Mouse (Mus musculus) mouse trophoblast stem cell (cell line): ENCODE data around the gene Prune1.

ENCODE experiments used
- in situ Hi-C, 2 experiments: fragments of 300-500 bp; cut with MseI, MboI; formaldehyde crosslinking; loops; 2 replicates in 1 of 2; 3 replicates in 1 of 2; pipeline ENCODE4 v1.15.1; 2025

Prune1 gene

GRCm38 (mm10) chr3:95239022-95239421 lies 42.9 kb downstream of the Prune1 start:
- in situ Hi-C loops: no loop called here

GRCm38 (mm10) chr3:95237541-95238099 lies 44.3 kb downstream of the Prune1 start:
- in situ Hi-C loops: no loop called here

GRCm38 (mm10) chr3:95235386-95236301 lies 46.2 kb downstream of the Prune1 start:
- in situ Hi-C loops: no loop called here

- in situ Hi-C loops: no loop called here
Measured at GRCm38 (mm10) chr3:95233303-95233980, 48.4 kb downstream of the Prune1 start.

- in situ Hi-C loops: no loop called here
Measured at GRCm38 (mm10) chr3:95232771-95233170, 49.1 kb downstream of the Prune1 start.

GRCm38 (mm10) chr3:95231298-95232221 lies 50.3 kb downstream of the Prune1 start, which contains the start of gene Mllt11:
Gene Mllt11 (minus strand): TSS chr3:95232171.
- in situ Hi-C loops: no loop called here

- in situ Hi-C loops: no loop called here
Measured at GRCm38 (mm10) chr3:95230495-95231297, 51.2 kb downstream of the Prune1 start.

GRCm38 (mm10) chr3:95229781-95230494 lies 51.9 kb downstream of the Prune1 start:
- in situ Hi-C loops: no loop called here

- in situ Hi-C loops: no loop called here
Measured at GRCm38 (mm10) chr3:95228894-95229780, 52.7 kb downstream of the Prune1 start.

- in situ Hi-C loops: no loop called here
Measured at GRCm38 (mm10) chr3:95228148-95228893, 53.6 kb downstream of the Prune1 start, which contains the start of gene Cdc42se1. Gene Cdc42se1 (plus strand): TSS chr3:95228732.

GRCm38 (mm10) chr3:95227214-95227613 lies 54.7 kb downstream of the Prune1 start:
- in situ Hi-C loops: no loop called here

GRCm38 (mm10) chr3:95224295-95224694 lies 57.6 kb downstream of the Prune1 start:
- in situ Hi-C loops: no loop called here

GRCm38 (mm10) chr3:95223041-95223440 lies 58.8 kb downstream of the Prune1 start:
- in situ Hi-C loops: no loop called here

- in situ Hi-C loops: no loop called here
Measured at GRCm38 (mm10) chr3:95218466-95219137, 63.3 kb downstream of the Prune1 start.

- in situ Hi-C loops: no loop called here
Measured at GRCm38 (mm10) chr3:95217255-95218134, 64.4 kb downstream of the Prune1 start, which contains the start of gene Gabpb2. Gene Gabpb2 (minus strand): TSS chr3:95217916.

- in situ Hi-C loops: no loop called here
Measured at GRCm38 (mm10) chr3:95216655-95217254, 65.1 kb downstream of the Prune1 start.
